Comparison of ENCODE assay signal across 13 mouse cellular contexts in the genomic region with DNA sequence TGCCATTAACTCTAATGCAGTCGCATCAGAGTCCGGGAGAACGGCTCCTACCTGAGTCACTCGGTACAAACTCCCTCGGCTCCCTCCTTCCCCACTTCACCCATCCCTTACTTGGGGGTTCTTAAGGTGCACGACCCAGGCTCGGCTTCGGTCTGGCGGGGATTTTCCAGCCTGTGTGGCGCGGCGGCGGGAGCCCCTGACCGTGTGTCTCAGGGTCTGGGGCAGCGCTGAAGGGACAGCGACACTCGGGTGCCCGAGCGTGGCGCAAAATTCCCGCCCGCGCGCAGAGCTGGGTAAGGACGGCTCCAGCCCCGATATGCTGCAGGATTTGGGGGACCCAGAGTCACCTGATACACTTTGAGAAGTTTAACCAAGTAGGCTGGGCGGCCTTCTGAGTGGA. TPM values are rescaled to one million over a fixed set of nuclear protein-coding genes. Genes with fewer than 3 reads are reported as not detected.
DNase-seq lines count a peak whose midpoint lies in the region; ATAC-seq and TF ChIP-seq lines count a peak whose summit lies in the region.
"Had no signal": no experiment of that assay in that cellular context is flagged by ENCODE, and none has a peak within 500 bp of the region (broad histone marks: within the 10 kb centered on the region; RNA-seq: fewer than 3 reads in every experiment).

A gene (minus strand): TSS at position 279 of the 400 bp plus-strand sequence.

- H3K9ac ChIP-seq in heart, embryonic 15.5 days: no peak within 1 kb of the TSS
- H3K9ac ChIP-seq in forebrain, embryonic 16.5 days (replicated peaks; ENCODE audit: low read depth, low read length): no peak within 1 kb of the TSS; the same call in 1 of the 2 replicates
- peak within 1 kb of the TSS; percentile 97 for H3K9ac ChIP-seq in midbrain, embryonic 13.5 days (replicated peaks)
- H3K9ac ChIP-seq: liver, embryonic 13.5 days had no signal

- 0 out of 2 replicates have a peak within 1 kb of the TSS, but pooled peaks have one; percentile 13 for H3K4me2 ChIP-seq in heart, embryonic 15.5 days
- H3K4me2 ChIP-seq in forebrain, embryonic 16.5 days (ENCODE audit: low read length): peak within 1 kb of the TSS; percentile 38
- peak within 1 kb of the TSS; percentile 89 for H3K4me2 ChIP-seq in midbrain, embryonic 13.5 days (replicated peaks)
- H3K4me2 ChIP-seq: liver, embryonic 13.5 days had no signal

- intact Hi-C loops in gastrocnemius, adult 2 months (cut with DNase I): no loop called here

- H3K27me3 ChIP-seq in heart, embryonic 15.5 days: peaks cover 97% of the 10 kb centered on the region
- H3K27me3 ChIP-seq in forebrain, embryonic 16.5 days (replicated peaks; ENCODE audit: control insufficient read depth, insufficient read depth, low read length): peaks cover 67% of the 10 kb centered on the region
- peaks cover 45% of the 10 kb centered on the region for H3K27me3 ChIP-seq in midbrain, embryonic 13.5 days

- no peak for TF ChIP-seq CTCF in gastrocnemius, adult 2 months (IDR thresholded peaks at IDR 0.05)

- ATAC-seq in heart, embryonic 15.5 days (replicated peaks; ENCODE audit: insufficient number of reproducible peaks, insufficient read depth, low FRiP score, low read depth): no peak
- ATAC-seq in forebrain, embryonic 16.5 days: 0 out of 2 replicates have a peak, but pooled peaks have one; percentile 21
- ATAC-seq in midbrain, embryonic 13.5 days: no peak
- ATAC-seq in megakaryocyte-erythroid progenitor cell, adult 5-6 weeks (replicated peaks; ENCODE audit: low FRiP score, low TSS enrichment, poor library complexity, severe bottlenecking): no peak

- peak within 1 kb of the TSS; percentile 7; the same call in 1 of the 2 replicates for H3K4me3 ChIP-seq in heart, embryonic 15.5 days
- peak within 1 kb of the TSS; percentile 17 for H3K4me3 ChIP-seq in forebrain, embryonic 16.5 days (replicated peaks; ENCODE audit: low read length)
- H3K4me3 ChIP-seq in midbrain, embryonic 13.5 days (replicated peaks): peak within 1 kb of the TSS; percentile 69
- no peak within 1 kb of the TSS for H3K4me3 ChIP-seq in gastrocnemius, adult 2 months
- H3K4me3 ChIP-seq: liver, embryonic 13.5 days; myocyte had no signal

- no peak for DNase-seq in heart, adult 9 months (ENCODE audit: low spot score in 2 of 2)
- DNase-seq in cerebellum, postnatal 10 days: peak; percentile 51 to 63
- DNase-seq in adrenal gland, postnatal 25 days: no peak
- DNase-seq in gastrocnemius, adult 2 months: no peak
- DNase-seq: adrenal gland, postnatal 14 days; kidney, adult 2 months; liver, embryonic 13.5 days had no signal

- H3K27ac ChIP-seq in heart, embryonic 15.5 days: no peak within 1 kb of the TSS
- H3K27ac ChIP-seq in forebrain, embryonic 16.5 days (ENCODE audit: low read length): no peak within 1 kb of the TSS
- H3K27ac ChIP-seq in midbrain, embryonic 13.5 days: peak within 1 kb of the TSS; percentile 87
- H3K27ac ChIP-seq in gastrocnemius, adult 2 months: no peak within 1 kb of the TSS
- H3K27ac ChIP-seq: liver, embryonic 13.5 days had no signal

- 1% methylated on average over 27 of the region's 27 CpGs for WGBS in heart, embryonic 15.5 days
- WGBS in forebrain, embryonic 16.5 days: under 1% methylated on average over 27 of the region's 27 CpGs
- under 1% methylated on average over 27 of the region's 27 CpGs for WGBS in midbrain, embryonic 13.5 days

- no peaks in the 10 kb centered on the region for H3K36me3 ChIP-seq in heart, embryonic 15.5 days
- no peaks in the 10 kb centered on the region for H3K36me3 ChIP-seq in forebrain, embryonic 16.5 days (ENCODE audit: control insufficient read depth, insufficient read depth)
- H3K36me3 ChIP-seq in midbrain, embryonic 13.5 days: no peaks in the 10 kb centered on the region
- H3K36me3 ChIP-seq: liver, embryonic 13.5 days had no signal

- H3K4me1 ChIP-seq in heart, embryonic 15.5 days (replicated peaks): peaks cover 16% of the 10 kb centered on the region
- peaks cover 11% of the 10 kb centered on the region for H3K4me1 ChIP-seq in forebrain, embryonic 16.5 days (replicated peaks; ENCODE audit: control insufficient read depth, insufficient read depth, low read length)
- H3K4me1 ChIP-seq in midbrain, embryonic 13.5 days (replicated peaks): peaks cover 42% of the 10 kb centered on the region
- H3K4me1 ChIP-seq: liver, embryonic 13.5 days had no signal

- H3K9me3 ChIP-seq in heart, embryonic 15.5 days (replicated peaks): no peaks in the 10 kb centered on the region
- no peaks in the 10 kb centered on the region for H3K9me3 ChIP-seq in forebrain, embryonic 16.5 days (ENCODE audit: control insufficient read depth, low read length)
- no peaks in the 10 kb centered on the region for H3K9me3 ChIP-seq in midbrain, embryonic 13.5 days
- H3K9me3 ChIP-seq: liver, embryonic 13.5 days had no signal

RNA-seq across cellular contexts. Expression of the gene that starts here (rescaled TPM):
- polyA plus RNA-seq in heart, embryonic 15.5 days (2015; fragmentation: Nextera tagmentation; extraction: Ambion mirVana): not detected in 2 replicates
- polyA plus RNA-seq in forebrain, embryonic 16.5 days (2015; fragmentation: Nextera tagmentation; extraction: Ambion mirVana): 9.3 and 9.9 TPM in 2 replicates
- 133 and 155 TPM in 2 replicates for polyA plus RNA-seq in midbrain, embryonic 13.5 days (2015; fragmentation: Nextera tagmentation; extraction: Ambion mirVana)
- total RNA-seq in megakaryocyte-erythroid progenitor cell, adult 5-6 weeks (2014; fragmentation: Nextera tagmentation): not detected in 2 replicates
- not detected in 2 replicates for total RNA-seq in megakaryocyte-erythroid progenitor cell, adult 5-6 weeks (2017)
- total RNA-seq in adrenal gland, postnatal 25 days (2021): not detected in 2 replicates
- not detected for total RNA-seq in gastrocnemius, adult 2 months (2021)
- total RNA-seq: adrenal gland, postnatal 14 days had no signal
- polyA plus RNA-seq: kidney, adult 2 months; liver, embryonic 13.5 days; myocyte; spleen, adult 2 months had no signal

Comparison
In these comparisons a context has a peak if more than half of its experiments do, and no peak if none do; other contexts are left out.
1. RNA of the gene that starts here (polyA plus RNA-seq): 133 to 155 TPM in midbrain, embryonic 13.5 days; 9.3 to 9.9 TPM in forebrain, embryonic 16.5 days and not detected in heart, embryonic 15.5 days; every median in the first group is over 10 times any median in the second.
2. H3K4me2 ChIP-seq: peak in every context shown above with its lines; median percentile 89 in midbrain, embryonic 13.5 days; 38 in forebrain, embryonic 16.5 days; 13 in heart, embryonic 15.5 days.
3. DNase-seq: peak in cerebellum, postnatal 10 days (2 of 2); none in heart, adult 9 months (0 of 2), adrenal gland, postnatal 25 days (single experiment) and gastrocnemius, adult 2 months (single experiment).